Mouse (Mus musculus) lung, embryonic 14.5 days (tissue): ENCODE data around the gene Nfatc2. TPM values are rescaled to one million over a fixed set of nuclear protein-coding genes. Genes with fewer than 3 reads are reported as not detected.

Experiments
- ATAC-seq: fragments of 200-750 bp; cut with Nextera tagmentation; 2 replicates; pipeline ENCODE4 v1.8.0; 2017; ENCODE audit warnings: mild to moderate bottlenecking, moderate TSS enrichment, moderate library complexity; ENCODE audit not compliant: insufficient read depth
- DNase-seq: peaks from one replicate; pipeline ENCODE4 v3.0.0-alpha.2; 2015
- H3K27ac ChIP-seq: fragments of 300-500 bp; sonication (generic); 2 replicates; pipeline ENCODE4 v1.5.1; 2014; ENCODE audit warnings: low read depth, mild to moderate bottlenecking, moderate library complexity
- H3K27me3 ChIP-seq: fragments of 300-500 bp; sonication (generic); 2 replicates; pipeline ENCODE4 v1.6.1; 2014; ENCODE audit warnings: low read length, control low read depth; ENCODE audit not compliant: insufficient read depth
- H3K36me3 ChIP-seq: fragments of 300-500 bp; sonication (generic); 2 replicates; pipeline ENCODE4 v1.6.1; 2014; ENCODE audit warnings: control low read depth; ENCODE audit not compliant: insufficient read depth
- H3K4me1 ChIP-seq: fragments of 300-500 bp; sonication (generic); 2 replicates; pipeline ENCODE4 v1.6.1; 2014; ENCODE audit warnings: antibody characterized with exemption, control low read depth; ENCODE audit not compliant: insufficient read depth
- H3K4me2 ChIP-seq: fragments of 300-500 bp; sonication (generic); 2 replicates; pipeline ENCODE4 v1.6.1; 2014; ENCODE audit warnings: mild to moderate bottlenecking
- H3K4me3 ChIP-seq: fragments of 300-500 bp; sonication (generic); 2 replicates; pipeline ENCODE4 v1.5.1; 2014; ENCODE audit warnings: low read depth, low read length
- H3K9ac ChIP-seq: fragments of 300-500 bp; sonication (generic); 2 replicates; pipeline ENCODE4 v1.6.1; 2014
- H3K9me3 ChIP-seq: fragments of 300-500 bp; sonication (generic); 2 replicates; pipeline ENCODE4 v1.6.1; 2016; ENCODE audit warnings: low read depth, low read length, control low read depth
- CTCF ChIP-seq: IDR thresholded peaks from 2 replicates; pipeline ENCODE4 v1.5.1; 2016; ENCODE audit warnings: antibody characterized with exemption, low read depth
- WGBS: fragments of 180-500 bp; shearing (Covaris S2); extraction: QIAGEN DNeasy Blood & Tissue Kit; methylation state at CpG from one replicate; pipeline ENCODE4 v1.1.7; 2014; 5-methylcytosine and 5-hydroxymethylcytosine counted together
- polyA plus RNA-seq: library from polyadenylated mRNA; unstranded; fragments of >200 nt; fragmentation: Nextera tagmentation; extraction: Ambion mirVana; gene quantifications from 2 replicates; pipeline ENCODE4 v1.2.1, GENCODE M21; 2014

Nfatc2 gene
- polyA plus RNA-seq, 1 experiment from 2014 or later: 2.3 TPM

DNA sequence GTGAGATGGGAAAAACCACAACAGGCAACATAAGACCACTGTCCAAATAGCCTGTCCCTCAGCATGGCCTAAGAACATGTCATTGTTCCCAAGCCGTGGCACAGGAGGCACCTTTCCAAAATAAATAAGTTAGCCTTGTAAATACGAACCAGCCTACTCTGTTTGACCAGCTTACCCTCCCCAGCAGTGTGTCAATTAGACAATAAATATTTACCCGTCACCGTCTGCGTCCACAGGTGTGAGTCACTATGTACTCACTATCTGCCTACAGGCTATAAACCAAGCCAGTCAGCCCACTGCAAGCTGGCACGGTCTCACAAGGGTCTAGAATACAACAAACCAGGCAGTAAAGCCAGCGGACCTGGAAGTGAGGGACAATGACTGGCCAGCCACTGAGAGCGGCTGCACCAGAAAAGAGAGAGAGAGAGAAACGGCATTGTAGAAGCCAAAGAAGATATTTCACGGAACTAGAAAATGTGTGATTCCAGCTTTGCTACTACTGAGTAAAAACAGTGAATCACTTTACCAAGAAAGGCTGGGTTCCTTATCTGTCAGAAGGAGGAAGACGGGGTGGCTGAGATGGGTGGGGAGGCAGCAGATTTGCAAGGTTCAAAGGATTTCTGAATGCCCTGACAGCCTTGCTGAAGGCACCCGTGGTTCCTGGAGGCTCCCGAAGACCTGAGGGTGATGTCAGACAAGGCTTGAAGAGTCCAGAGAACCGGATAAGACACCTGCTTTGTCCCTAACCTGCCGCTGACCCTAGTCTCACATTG is 69.2 kb downstream of the Nfatc2 start:
- H3K9me3 ChIP-seq: no peaks in the 10 kb centered on the region
- no peaks in the 10 kb centered on the region for H3K27me3 ChIP-seq
- H3K36me3 ChIP-seq: no peaks in the 10 kb centered on the region
- H3K9ac ChIP-seq: no peak overlapping the region
- peaks cover 5% of the 10 kb centered on the region; the same call in 1 of the 2 replicates for H3K4me1 ChIP-seq
- no peak overlapping the region; the same call in 1 of the 2 replicates for H3K27ac ChIP-seq
- TF ChIP-seq CTCF: no peak
- H3K4me2 ChIP-seq: no peak overlapping the region
- no peak overlapping the region for H3K4me3 ChIP-seq
- DNase-seq (peak; percentile 33), ATAC-seq (peak; percentile 64)
- 44% methylated on average over 15 of the region's 15 CpGs for WGBS

DNA sequence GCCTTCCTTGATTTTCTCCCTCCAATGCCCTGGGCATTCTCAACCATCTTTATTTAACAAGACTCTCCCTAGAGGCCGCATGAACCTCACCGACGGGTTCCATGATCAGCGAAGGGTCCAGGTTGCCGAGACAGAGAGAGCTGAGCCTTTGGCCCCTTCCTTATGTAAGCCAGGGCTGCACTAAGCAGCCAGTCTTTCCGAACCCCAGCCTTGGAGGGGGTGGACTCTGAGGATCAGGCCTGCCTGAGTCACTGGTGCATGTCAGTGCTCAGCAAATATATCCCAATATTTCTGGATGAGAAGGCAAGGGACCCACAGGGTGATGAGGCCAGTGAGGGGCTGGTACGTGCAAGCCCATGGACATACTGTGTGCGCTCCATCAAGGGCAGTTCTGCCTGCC is 72.9 kb downstream of the Nfatc2 start:
- Histone ChIP-seq H3K36me3 (no peaks in the 10 kb centered on the region), H3K4me2 (no peak overlapping the region), H3K9ac (no peak overlapping the region), H3K27me3 (no peaks in the 10 kb centered on the region), H3K4me3 (no peak overlapping the region), H3K9me3 (no peaks in the 10 kb centered on the region), H3K4me1 (peaks cover 22% of the 10 kb centered on the region), H3K27ac (no peak overlapping the region; the same call in 1 of the 2 replicates)
- WGBS: 76% methylated on average over 8 of the region's 8 CpGs
- ATAC-seq: no peak
- no peak for TF ChIP-seq CTCF
- DNase-seq: no peak

DNA sequence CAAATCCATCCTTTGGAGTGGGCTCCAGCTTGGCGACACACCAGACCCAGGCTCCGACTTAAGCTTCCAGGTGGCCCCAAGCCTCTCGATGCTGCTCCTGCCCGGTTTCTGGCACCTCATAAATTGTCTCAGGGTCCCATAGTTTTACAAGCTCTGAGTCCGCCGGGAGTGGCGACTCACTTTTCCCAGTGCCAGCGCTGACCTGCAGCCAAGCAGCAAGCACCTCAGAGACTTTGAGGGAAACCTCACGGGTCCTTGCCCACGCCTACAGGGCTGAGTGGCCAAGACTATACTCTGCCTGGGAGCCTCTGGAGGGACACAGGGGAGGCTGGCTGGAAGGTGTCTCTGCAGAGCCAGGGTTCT is 74.0 kb downstream of the Nfatc2 start:
- DNase-seq (no peak), ATAC-seq (no peak)
- H3K36me3 ChIP-seq: no peaks in the 10 kb centered on the region
- H3K4me3 ChIP-seq: no peak overlapping the region
- TF ChIP-seq CTCF: no peak
- H3K27ac ChIP-seq: no peak overlapping the region
- H3K9me3 ChIP-seq: no peaks in the 10 kb centered on the region
- H3K27me3 ChIP-seq: no peaks in the 10 kb centered on the region
- WGBS: 66% methylated on average over 10 of the region's 10 CpGs
- no peak overlapping the region for H3K4me2 ChIP-seq
- H3K4me1 ChIP-seq: peaks cover 22% of the 10 kb centered on the region
- no peak overlapping the region for H3K9ac ChIP-seq

DNA sequence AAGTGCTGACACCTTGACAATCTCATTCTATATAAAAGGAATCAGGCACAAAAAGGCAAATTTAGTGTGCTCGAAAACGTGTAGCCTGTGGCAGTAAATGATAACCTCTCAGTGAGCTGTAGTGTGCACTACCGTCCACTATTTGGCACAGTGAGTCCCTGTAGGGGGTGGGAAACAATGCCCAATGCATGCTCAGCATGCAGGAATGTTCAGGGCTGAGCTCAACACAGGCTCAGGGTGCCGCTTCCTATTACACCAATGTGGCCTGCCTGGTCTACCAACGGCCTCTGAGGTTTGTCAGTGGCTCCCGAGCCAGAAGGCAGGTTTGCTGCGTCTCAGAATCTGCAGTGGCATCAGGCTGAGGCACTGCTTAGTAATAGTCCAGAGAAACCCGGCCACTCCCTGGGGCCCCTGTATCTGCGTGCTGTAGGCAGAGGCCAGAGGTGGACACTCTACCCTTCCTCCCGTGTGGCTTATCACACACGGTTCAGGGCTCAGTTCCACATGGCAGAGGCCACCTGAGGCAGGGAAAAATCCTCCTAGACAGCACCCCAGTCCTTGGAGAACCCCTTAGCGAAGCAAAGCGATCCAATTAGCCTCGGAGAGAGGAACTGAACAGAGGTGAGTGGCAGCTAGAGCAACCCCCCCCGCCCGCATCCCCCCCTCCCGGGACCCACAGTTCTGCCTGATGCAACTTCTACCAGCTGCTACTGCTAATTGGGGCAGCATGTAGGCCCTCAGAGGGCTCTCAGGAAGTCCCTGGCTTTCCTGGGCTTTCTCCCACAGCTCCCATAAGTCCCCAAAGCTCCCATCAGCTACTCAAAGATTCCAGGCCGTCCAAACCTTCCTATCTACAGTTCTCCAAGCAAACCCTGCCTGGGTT is 74.7 kb downstream of the Nfatc2 start:
- 82% methylated on average over 18 of the region's 18 CpGs for WGBS
- H3K4me1 ChIP-seq: peaks cover 22% of the 10 kb centered on the region
- DNase-seq: no peak
- H3K4me2 ChIP-seq: no peak overlapping the region
- no peak overlapping the region for H3K9ac ChIP-seq
- H3K27ac ChIP-seq: no peak overlapping the region
- no peaks in the 10 kb centered on the region for H3K27me3 ChIP-seq
- no peaks in the 10 kb centered on the region for H3K36me3 ChIP-seq
- H3K4me3 ChIP-seq: no peak overlapping the region
- TF ChIP-seq CTCF: no peak
- ATAC-seq: no peak
- H3K9me3 ChIP-seq: no peaks in the 10 kb centered on the region

DNA sequence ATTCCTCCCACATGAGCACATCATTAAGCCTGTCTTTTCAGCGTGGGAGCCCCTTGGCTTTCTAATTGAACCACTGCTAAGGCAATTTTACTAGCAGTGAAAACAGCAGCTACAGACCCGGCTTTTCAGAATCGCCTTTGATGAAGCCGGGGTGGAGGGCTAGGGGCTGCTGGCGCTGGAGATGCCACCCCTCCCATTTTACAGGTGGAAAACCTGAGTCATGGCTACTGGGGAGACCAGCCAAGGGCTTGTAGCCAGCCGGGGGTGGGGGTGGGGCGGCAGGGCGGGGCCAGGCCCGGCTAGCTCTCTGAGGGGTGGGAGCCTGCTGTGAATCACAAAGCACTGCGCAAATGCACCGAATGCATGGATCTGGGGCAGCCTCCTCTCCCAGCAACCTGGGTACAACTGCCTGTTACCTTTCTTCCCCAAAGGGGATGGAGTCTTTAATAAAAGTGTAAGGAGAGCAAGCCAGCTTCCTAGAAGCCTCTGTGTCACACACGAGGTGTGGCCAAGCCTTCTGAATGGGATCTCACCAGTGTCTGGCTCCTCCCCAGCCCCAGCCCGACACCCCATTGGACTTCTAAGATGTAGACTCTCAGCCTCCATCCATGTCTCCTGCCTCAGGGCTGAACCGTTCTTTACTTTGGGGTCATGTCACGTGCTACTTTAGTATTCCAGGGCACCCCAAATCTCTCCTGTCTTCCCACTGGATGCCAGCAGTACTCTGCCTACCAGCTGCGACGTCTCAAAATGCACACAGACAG is 75.9 kb downstream of the Nfatc2 start:
- H3K27ac ChIP-seq: peak overlapping the region; percentile 79
- no peaks in the 10 kb centered on the region for H3K9me3 ChIP-seq
- peak overlapping the region; percentile 17 for H3K4me3 ChIP-seq
- TF ChIP-seq CTCF: no peak
- H3K9ac ChIP-seq: peak overlapping the region; percentile 4; the same call in 1 of the 2 replicates
- peak; percentile 51 for DNase-seq
- peak; percentile 22; the same call in 1 of the 2 replicates for ATAC-seq
- WGBS: 9% methylated on average over 17 of the region's 17 CpGs
- peaks cover 22% of the 10 kb centered on the region for H3K4me1 ChIP-seq
- no peaks in the 10 kb centered on the region for H3K36me3 ChIP-seq
- H3K4me2 ChIP-seq: peak overlapping the region; percentile 61
- H3K27me3 ChIP-seq: no peaks in the 10 kb centered on the region

DNA sequence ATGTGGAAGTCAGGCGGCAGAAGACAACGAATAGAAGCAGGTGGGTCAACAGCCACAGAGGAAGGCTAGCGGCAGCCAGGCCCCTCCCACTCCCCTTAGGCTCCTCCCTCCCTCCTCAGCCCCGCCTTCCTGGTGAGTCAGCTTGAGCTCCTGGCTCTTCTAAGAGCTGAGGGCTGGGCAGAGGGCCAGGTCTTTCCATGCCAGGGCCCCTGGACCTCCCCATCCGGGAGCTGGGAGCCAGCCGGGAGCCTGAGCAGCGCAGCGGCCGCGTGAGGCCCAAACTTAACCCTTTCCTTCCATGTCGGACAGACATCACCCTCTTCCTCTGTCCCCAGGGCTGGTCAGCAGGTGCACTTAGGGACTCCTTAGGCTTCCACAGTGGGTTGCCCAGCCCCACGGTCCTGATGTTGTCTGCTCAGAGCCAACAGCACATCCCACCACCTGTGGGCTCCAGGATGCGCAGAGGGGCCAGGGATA is 76.5 kb downstream of the Nfatc2 start:
- Histone ChIP-seq H3K27me3 (no peaks in the 10 kb centered on the region), H3K4me1 (peaks cover 22% of the 10 kb centered on the region), H3K27ac (peak overlapping the region; percentile 79), H3K9ac (peak overlapping the region; percentile 4; the same call in 1 of the 2 replicates), H3K4me3 (peak overlapping the region; percentile 17), H3K9me3 (no peaks in the 10 kb centered on the region), H3K4me2 (peak overlapping the region; percentile 61), H3K36me3 (no peaks in the 10 kb centered on the region)
- 1% methylated on average over 13 of the region's 13 CpGs for WGBS
- peak; percentile 99 for DNase-seq
- TF ChIP-seq CTCF: no peak
- ATAC-seq: peak; percentile 96
